Mouse (Mus musculus): Measurements from ENCODE around the gene Rpusd3.

Gene Rpusd3

DNA sequence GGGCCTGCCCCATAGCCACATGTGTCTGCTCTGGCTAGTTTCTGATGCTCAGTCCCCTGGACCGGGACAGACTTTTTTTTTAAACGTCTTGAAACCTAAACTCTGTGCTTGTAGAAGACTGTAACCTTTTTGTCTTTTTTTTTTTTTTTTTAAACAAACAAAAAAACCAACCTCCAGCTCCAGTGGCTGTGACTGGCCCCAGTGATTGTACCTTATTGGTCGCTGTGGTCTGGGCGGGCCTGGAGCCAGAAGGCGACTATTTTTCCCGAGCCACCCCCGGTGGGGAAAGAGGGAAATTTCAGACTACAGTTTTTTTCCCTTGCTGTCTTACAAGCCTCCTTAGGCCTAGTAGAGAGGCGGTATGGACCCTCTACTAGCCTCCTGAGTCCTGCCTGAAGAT is 30.2 kb downstream of the Rpusd3 start, which contains the start of gene Ttll3:
TSS of gene Ttll3 (plus strand) at position 301 of the 400 bp plus-strand sequence.
- DNase-seq (ENCODE audit: inconsistent age in 2 of 2, low spot score in 1 of 2) = no peak

DNA sequence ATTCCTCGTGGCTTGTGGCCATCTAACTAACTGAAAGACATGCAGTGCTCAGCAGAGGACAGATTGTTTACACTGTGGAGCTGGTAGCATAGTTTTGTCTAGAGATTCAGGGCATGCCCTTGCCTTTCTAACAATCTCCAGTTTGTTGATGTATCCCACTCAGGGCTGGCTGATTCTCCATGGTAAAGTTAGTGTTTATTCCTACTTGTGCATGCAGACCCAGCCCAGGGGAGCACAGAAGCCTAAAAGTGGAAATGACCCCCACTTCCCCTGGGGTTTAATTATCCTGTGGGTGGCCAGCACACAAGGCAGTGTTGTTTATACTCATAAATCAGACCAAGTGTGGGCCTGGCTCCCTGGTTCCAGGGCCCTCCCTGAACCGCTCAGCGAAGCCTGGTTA is 33.1 kb downstream of the Rpusd3 start:
- DNase-seq (ENCODE audit: inconsistent age in 2 of 2, low spot score in 1 of 2) = no peak

DNA sequence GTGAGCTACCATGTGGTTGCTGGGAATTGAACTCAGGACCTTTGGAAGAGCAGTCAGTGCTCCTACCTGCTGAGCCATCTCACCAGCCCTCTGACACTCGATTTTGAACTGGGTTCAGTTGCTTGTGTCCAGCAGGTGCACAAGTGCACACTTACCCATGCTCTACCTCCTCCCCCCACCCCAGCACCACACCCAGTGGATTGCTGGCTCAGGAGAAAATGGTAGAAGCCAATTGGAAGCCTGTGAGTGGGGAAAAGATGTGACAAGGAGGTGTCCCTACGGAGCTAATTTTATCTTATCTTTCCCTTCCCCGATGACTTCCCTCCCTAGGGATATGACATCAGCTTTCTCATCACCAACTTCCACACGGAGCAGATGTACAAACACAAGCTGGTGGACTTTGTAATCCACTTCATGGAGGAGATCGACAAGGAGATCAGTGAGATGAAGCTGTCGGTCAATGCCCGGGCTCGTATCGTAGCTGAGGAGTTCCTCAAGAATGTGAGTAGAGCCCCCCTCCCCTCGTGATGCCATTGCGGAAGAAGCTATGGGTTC is 33.9 kb downstream of the Rpusd3 start:
- DNase-seq (ENCODE audit: inconsistent age in 2 of 2, low spot score in 1 of 2) = no peak

DNA sequence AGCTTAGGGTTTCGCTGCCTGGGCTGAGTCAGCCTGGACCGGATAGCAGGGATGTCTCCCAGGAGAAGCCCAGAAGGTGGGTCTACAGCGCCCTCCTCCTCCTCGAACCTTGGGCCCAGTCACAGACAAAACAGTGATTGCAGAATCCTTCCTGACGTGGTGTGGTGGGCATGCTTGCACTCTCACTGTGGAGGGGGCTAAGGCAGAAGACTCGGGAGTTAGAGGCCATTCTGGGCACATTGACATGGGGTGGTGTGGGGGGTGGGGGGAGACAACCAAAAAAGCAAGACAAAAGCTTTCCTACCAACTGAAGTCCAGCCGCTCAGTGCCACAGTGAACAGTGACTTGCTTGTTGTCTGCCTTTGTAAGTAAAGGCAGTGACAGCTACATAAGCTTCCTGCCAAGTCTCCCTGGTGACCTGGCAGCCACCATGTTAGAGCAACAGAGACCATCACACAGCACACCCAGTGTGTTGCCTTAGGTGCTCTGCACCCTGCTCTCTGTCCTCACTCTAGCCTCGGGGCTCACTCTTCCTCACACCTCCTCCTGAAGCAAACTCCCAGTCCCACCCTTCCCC is 34.7 kb downstream of the Rpusd3 start:
- DNase-seq (ENCODE audit: inconsistent age in 2 of 2, low spot score in 1 of 2) = no peak

DNA sequence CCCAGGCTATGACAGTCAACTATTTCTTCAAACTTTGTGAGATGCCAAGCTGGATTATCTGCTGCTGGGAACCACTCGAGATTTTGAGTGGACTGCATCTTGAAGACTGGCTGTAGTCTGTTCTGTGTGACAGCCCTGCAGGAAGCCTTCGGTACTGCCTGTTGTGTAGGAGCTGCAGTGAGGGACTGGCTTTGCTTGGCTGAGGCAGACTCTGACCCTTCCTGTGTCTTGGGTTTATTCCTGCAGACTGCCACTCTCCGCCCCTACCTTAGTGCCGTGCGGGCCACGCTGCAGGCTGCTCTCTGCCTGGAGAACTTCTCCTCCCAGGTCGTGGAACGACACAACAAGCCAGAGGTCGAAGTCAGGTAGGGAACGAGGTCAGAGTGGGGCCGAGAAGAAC is 38.7 kb downstream of the Rpusd3 start:
- no peak for DNase-seq (ENCODE audit: inconsistent age in 2 of 2, low spot score in 1 of 2)

DNA sequence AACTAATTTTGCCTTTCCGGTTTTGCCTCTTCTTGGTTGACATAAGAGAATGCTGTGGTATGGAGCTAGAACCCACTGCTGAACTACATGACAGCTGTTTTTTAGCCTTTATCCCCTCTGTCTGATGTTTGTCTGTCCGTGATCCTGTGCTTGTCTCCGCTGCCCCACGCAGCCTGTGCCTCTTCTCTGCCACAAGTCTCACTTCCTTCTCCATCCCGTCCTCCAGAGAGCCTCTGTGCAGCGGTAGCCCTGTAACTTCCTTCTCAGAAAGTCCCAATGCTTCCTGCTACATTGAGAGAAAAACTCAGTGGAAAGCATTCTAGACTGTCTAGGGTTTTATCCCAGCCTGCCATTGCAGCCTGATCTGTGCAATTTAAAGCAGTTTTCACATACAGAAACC is 39.9 kb downstream of the Rpusd3 start:
- DNase-seq (ENCODE audit: inconsistent age in 2 of 2, low spot score in 1 of 2) = peak in 1 of 2 experiments; percentile 39

DNA sequence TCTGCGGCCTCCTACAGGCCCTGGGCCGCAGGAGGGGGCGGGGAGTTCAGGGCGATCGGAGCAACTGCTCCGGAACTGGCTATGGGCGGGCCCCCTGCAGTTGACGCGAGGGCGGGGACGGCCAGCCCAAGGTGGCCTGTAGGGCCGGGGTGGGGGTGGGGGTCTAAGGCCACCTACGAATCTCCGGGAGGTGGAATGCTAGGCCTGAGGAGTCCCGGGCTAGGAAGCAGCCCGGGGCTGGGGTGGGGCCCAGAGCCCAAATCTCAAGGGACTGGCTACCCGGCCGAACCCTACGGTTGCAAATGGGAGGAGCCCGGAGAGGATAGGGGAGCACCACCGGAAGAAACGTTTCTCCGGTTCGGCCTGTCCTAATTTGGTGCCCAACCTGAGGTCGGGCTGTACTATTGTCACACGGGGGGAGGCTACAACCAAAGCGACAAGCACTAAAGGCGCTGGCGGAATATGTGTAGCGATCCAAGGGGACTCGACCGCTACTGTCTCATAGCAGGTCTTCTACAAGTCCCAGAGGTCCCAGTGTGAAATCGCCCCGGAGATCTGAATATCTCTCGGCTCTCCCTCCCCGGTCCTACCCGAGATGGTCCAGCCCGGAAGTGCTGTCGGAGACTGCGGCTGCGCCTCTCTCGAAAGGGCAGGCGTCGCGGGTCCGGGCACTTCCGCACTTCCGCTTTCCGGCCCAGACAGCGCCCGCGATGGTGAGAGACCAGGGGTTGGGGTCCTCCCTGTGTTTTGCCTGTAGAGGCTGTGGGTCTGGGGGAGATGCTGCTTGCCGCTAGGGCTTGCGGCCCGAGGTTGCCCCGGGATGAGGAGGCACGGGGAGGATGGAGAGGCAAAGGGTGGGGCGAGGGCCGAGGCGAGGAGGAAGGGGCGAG is 41.4 kb downstream of the Rpusd3 start, which contains the start of the genes Tada3 and Arpc4:
TSS of gene Tada3 (minus strand) at position 388 of the 890 bp plus-strand sequence.
TSS of gene Arpc4 (plus strand) at position 620 of the 890 bp plus-strand sequence.
- DNase-seq (ENCODE audit: inconsistent age in 2 of 2, low spot score in 1 of 2) = peak; percentile 93 to 98

DNA sequence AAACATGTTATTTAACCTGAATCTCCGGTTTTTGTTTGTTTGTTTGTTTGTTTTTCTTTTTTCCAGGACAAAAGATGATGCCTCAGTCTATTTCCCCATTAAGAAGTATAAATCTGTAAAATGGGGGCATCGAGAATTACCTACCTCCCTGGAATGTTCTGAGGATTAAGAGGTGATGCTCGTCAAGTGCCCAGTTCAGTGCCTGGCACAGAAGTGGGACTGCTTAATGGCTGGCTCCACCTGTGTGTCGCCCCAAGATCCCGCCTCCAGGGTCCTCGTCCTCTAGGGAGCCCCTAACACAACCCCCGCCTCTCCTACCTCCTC is 42.0 kb downstream of the Rpusd3 start:
- DNase-seq (ENCODE audit: inconsistent age in 2 of 2, low spot score in 1 of 2) = no peak

DNA sequence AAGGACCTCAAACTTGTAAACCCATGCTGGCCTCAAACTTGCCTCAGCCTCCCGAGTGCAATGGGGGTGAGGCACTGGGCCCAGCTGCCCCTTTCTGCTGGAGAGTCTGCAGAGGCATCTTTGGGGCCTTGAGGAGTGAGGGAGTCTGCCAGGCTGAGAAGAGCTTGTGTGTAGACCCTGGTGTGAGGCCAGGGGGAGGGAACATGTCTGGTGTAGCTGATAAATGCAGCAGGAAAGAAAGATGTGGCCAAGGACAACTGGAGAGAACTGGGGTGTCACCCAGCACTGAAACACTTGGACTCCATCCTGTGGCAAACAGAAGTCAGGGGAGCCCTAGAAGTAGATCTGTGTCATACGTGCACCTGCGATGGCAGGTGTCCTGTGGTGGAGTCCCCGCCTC is 45.6 kb downstream of the Rpusd3 start:
- peak in 1 of 2 experiments; percentile 68 for DNase-seq (ENCODE audit: inconsistent age in 2 of 2, low spot score in 1 of 2)

DNA sequence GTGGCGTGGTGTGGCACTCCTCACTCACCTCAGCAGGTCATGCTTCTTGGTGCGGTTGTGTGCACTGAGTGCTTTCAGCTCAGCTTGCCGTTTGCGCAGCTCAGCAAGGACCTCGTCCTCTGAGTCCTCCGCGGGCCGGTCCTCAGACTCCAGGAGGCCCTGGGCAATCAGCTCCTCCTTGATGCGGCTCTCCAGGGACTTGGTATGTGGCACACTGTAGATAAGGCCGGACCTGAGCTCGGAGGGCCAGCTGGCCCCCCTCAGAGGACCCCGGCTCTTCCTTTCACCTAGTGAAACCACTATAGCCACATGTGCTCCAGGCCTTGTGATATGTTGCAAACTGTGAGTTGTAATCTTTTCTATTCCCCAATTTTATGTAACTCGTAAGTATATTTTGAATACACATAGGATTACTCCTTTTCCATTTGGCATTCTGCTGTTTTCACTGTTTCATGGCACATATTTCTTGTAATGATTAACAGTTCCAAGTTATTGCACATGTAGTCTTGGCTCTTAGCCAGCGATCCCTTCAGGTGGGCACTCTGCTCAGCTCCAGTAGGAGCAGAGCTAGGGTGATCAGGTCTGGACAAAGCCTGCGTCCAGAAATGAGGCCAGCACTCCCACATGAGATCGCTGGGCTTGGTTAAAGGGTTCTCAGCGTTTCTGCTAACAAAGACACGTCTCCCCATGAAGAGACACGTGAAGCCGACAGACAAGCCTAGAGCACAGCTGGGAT is 48.8 kb downstream of the Rpusd3 start:
- no peak for DNase-seq (ENCODE audit: inconsistent age in 2 of 2, low spot score in 1 of 2)

DNA sequence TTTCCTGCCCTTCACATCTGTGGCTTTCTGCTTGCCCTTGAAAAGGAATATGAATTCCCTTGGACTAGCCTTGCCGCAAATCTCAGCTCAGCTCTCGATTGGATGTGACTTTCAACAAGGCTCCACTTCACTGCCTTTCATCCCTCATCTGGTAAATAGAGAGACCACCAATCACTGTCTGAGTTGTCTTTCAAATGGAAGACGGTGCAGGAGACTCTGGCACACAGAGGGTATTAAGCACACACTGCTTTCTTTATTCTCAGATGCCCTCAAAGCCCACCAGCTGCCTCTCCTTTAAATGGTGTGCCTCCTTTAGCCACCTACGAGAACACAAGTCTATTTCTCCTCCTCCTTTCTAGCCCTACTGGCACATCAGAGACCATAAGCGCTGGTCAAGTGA is 50.6 kb downstream of the Rpusd3 start:
- DNase-seq (ENCODE audit: inconsistent age in 2 of 2, low spot score in 1 of 2) = peak in 1 of 2 experiments; percentile 43

DNA sequence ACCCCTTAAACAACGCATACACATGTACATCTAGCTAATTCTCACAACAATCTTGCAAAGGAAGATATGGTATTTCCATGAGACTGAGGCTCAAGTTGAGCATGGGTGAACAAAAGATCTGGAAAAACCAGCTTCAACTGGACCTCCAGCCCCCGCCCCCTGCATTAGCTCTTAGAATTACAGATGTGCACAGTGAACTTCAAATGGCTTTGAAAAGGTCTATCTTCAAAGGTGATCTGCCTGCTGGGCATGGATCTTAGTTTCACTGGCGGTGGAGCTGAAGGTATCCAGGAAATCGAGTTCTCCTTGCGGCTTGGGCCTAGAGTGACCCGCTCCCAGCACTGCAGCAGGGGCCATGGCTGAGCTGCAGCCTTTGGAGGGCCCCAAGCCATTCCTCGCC is 51.0 kb downstream of the Rpusd3 start:
- DNase-seq (ENCODE audit: inconsistent age in 2 of 2, low spot score in 1 of 2) = no peak

DNA sequence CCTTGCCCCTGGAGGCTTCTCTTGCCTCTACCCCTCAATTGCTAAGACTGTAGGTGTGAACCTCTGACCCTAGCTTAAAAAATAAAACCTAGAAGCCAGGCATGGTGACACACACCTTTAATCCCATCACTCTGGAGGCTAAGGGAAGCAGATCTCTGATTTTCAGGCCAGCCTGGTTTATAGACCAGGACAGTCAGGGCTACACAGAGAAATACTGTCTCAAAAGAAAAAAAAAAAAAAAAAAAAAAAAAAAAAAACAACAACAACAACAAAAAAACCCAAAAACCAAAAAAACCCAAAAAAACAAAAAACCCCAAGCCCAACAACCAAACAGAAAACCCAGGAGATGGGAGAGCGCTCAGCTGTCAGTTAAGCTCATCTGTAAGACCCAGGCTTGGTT is 51.6 kb downstream of the Rpusd3 start:
- DNase-seq (ENCODE audit: inconsistent age in 2 of 2, low spot score in 1 of 2) = no peak

DNA sequence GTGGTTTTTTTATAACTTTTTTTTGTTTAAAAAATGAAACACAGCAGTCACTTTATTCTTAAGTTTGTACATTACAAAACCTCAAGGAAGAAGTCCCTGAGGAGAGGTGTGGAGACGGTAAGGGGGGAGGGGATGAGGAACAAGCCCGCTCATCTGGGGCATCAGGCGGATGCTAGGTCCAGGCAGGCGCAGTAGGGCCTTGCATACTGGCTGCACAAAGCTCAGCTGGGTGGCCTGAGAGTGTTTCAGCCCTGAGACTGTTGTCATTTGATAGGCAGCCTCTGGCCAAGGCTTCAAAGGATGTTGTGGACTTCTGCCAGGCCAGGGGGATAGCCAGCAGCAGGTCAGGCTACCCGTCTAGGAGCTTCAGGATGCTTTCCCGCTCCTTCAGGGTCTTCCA is 52.5 kb downstream of the Rpusd3 start:
- no peak for DNase-seq (ENCODE audit: inconsistent age in 2 of 2, low spot score in 1 of 2)

Data from adrenal gland, adult (tissue).